Mouse (Mus musculus): ENCODE measurements around the gene Tlx2.

Gene Tlx2

GRCm38 (mm10) chr6:83070247-83070310 lies at the start of gene Tlx2:
Tlx2 (minus strand) TSS chr6:83070293.
- no peak for DNase-seq (ENCODE audit: low spot score in 2 of 2)

GRCm38 (mm10) chr6:83119734-83120051 lies 49.6 kb upstream of the Tlx2 start:
- DNase-seq (ENCODE audit: low spot score in 2 of 2): no peak

GRCm38 (mm10) chr6:83118825-83119733 lies 49.0 kb upstream of the Tlx2 start:
- no peak for DNase-seq (ENCODE audit: low spot score in 2 of 2)

- no peak for DNase-seq (ENCODE audit: low spot score in 2 of 2)
Measured at GRCm38 (mm10) chr6:83118369-83118768, 48.3 kb upstream of the Tlx2 start.

- peak in 1 of 2 experiments; percentile 1 for DNase-seq (ENCODE audit: low spot score in 2 of 2)
Measured at GRCm38 (mm10) chr6:83117616-83118015, 47.5 kb upstream of the Tlx2 start.

- DNase-seq (ENCODE audit: low spot score in 2 of 2): peak in 1 of 2 experiments; percentile 0
Measured at GRCm38 (mm10) chr6:83117165-83117438, 47.0 kb upstream of the Tlx2 start.

- no peak for DNase-seq (ENCODE audit: low spot score in 2 of 2)
Measured at GRCm38 (mm10) chr6:83116373-83117164, 46.5 kb upstream of the Tlx2 start.

GRCm38 (mm10) chr6:83115682-83116372 lies 45.7 kb upstream of the Tlx2 start:
- DNase-seq (ENCODE audit: low spot score in 2 of 2): no peak

GRCm38 (mm10) chr6:83115011-83115671 lies 45.0 kb upstream of the Tlx2 start, which contains the start of gene Mogs:
Mogs (plus strand) TSS chr6:83115496.
- DNase-seq (ENCODE audit: low spot score in 2 of 2): peak; percentile 93 to 95

GRCm38 (mm10) chr6:83111510-83112136 lies 41.5 kb upstream of the Tlx2 start:
- DNase-seq (ENCODE audit: low spot score in 2 of 2): no peak

GRCm38 (mm10) chr6:83108762-83109668 lies 38.9 kb upstream of the Tlx2 start, which contains the start of gene Mrpl53:
Mrpl53 (plus strand) TSS chr6:83109040.
- peak; percentile 79 to 84 for DNase-seq (ENCODE audit: low spot score in 2 of 2)

GRCm38 (mm10) chr6:83107566-83108400 lies 37.7 kb upstream of the Tlx2 start:
- peak in 1 of 2 experiments; percentile 52 for DNase-seq (ENCODE audit: low spot score in 2 of 2)

GRCm38 (mm10) chr6:83104158-83104557 lies 34.1 kb upstream of the Tlx2 start:
- DNase-seq (ENCODE audit: low spot score in 2 of 2): no peak

- no peak for DNase-seq (ENCODE audit: low spot score in 2 of 2)
Measured at GRCm38 (mm10) chr6:83103130-83103650, 33.1 kb upstream of the Tlx2 start.

- peak in 1 of 2 experiments; percentile 46 for DNase-seq (ENCODE audit: low spot score in 2 of 2)
Measured at GRCm38 (mm10) chr6:83101688-83102556, 31.8 kb upstream of the Tlx2 start.

GRCm38 (mm10) chr6:83101316-83101687 lies 31.2 kb upstream of the Tlx2 start, which contains the start of the genes Ccdc142 and Gm42688:
Ccdc142 (plus strand) TSS chr6:83101601.
Gm42688 (plus strand) TSS chr6:83101617.
- peak; percentile 92 to 93 for DNase-seq (ENCODE audit: low spot score in 2 of 2)

GRCm38 (mm10) chr6:83098411-83098810 lies 28.3 kb upstream of the Tlx2 start:
- DNase-seq (ENCODE audit: low spot score in 2 of 2): no peak

GRCm38 (mm10) chr6:83095968-83096367 lies 25.9 kb upstream of the Tlx2 start:
- DNase-seq (ENCODE audit: low spot score in 2 of 2): no peak
